Mouse (Mus musculus) gastrocnemius, postnatal 25 days (tissue): ENCODE measurements around the gene Tor1b. TPM values are rescaled to one million over a fixed set of nuclear protein-coding genes. Genes with fewer than 3 reads are reported as not detected.

Experiments used
- DNase-seq: peaks from one replicate; pipeline ENCODE4 v3.0.0; 2022
- total RNA-seq, 2 experiments: library from RNA; stranded (reverse); gene quantifications; 1 replicate in 1 of 2; 2 replicates in 1 of 2; pipeline ENCODE4 v1.2.3; 2021

Gene Tor1b
- total RNA-seq, 2 experiments from 2014 or later = 19.0 to 19.3 TPM

DNA sequence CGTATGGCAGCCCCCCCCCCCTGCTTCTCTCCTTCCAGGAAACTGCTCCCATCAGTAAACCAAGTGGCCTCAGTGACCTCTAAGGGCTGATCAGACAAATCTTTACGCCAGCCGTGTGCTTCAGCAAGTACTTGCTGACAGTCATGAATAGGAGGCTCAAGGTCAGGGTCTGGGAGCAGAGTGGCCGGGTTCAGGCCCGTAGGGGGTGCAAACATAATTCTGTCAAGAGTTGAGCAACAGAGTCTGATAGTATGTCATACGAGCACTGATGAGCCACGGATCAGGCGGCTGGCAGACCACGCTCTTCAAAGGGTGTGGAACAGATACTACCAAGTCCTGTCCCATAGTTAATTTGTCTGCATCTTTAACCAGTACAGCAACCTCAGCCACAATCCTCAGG lies 37.5 kb downstream of the Tor1b start:
- DNase-seq = no peak

DNA sequence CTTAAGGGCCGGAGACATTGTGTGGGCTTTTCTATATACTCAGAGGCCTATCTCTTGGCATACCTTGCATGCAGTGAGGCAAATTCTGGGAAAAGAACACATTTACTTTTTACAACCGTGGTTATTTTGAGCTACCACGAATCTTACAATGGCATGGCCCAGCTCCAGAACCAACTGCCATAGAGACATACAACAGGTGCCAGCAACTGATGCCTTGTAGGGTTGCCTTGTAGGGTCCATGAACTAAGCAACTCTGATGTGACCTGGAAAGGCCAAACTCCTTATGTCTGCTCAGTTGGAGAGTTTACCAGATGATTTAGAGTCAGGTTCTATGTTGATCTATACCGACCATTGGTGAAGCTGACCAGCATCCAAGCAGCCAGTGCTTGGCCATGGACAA lies 42.1 kb downstream of the Tor1b start:
- no peak for DNase-seq

DNA sequence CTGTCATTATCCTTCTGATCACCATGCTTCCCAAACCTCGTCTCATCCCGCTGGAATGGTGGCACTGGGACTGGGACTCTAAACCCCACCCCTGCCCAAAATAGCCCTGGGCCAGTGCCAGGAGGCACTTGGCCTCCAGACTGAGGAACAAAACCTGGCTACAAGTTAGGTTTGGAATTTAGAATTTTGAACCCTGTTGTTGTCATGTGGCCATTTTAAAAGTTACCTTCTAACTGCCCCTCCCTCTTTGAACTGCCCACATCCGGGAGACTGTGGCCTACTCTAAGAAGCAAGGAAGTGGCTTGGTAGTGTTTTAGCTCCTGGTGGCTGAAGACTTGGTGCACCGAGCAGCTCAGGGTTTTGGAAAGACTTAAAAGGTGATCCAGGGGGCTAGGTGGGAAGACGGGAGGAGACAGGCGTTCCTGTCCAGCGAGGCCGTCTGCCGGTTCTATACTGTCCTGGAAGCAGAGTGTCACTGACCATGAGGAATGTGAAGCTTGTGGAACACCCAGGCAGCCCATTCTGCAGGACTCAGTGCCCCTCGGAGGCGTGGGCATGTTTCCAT lies 42.8 kb downstream of the Tor1b start:
- peak; percentile 33 for DNase-seq

DNA sequence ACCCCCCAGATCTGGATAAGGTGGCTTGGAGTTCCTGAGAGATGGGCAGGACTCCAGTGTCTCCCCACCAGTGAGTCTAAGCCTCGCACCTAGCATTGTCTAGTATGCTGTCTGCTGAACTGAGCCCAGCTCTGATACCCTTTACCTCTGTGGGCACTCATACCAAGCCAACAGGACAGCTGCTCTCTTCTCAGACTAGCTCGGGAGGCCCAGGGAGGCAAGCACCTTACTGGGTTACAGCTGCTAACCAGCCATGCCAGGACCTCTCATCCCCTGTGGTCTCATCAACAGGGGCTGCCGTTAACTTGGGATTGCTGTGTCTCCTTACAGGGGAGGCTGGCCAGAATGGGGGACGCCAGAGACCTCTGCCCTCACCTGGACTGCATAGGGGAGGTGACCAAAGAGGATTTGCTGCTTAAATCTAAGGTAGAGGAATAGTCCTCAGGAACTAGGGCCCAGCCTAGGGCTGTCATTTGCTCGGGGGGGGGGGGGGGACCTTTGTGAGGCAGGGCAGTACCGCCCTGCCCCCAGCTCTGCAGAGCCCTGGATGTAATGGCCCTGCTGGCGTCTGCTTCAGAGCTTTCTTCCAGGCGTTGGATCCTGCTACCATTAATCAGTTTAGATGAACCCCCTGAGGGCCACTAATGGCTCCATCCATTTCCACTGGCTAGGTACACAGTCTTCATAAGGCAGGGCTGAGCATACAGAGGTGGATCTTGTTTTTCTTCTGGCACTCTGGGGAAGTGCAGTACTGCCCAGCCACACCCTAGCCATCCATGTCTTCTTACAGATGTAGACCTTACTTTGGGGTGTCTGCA lies 45.9 kb downstream of the Tor1b start:
- DNase-seq = no peak

DNA sequence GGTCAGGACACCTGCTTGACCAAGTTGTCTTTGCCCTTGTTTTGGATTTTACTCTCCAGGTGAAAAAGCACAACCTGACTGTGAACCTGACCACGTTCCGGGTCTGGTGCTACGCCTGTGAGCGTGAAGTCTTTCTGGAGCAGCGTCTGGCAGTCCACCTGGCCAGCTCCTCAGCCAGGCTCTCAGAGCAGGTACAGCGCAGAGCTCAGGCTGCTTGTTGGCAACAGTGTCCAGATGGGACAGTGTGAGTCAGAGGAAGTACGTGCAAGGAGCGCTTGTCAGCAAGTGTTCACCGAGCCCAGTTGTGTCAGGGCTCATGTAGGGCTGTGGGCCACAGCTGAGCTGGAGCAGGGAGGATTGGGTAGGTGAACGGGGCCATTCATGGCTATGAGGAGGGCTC lies 50.1 kb downstream of the Tor1b start:
- no peak for DNase-seq

DNA sequence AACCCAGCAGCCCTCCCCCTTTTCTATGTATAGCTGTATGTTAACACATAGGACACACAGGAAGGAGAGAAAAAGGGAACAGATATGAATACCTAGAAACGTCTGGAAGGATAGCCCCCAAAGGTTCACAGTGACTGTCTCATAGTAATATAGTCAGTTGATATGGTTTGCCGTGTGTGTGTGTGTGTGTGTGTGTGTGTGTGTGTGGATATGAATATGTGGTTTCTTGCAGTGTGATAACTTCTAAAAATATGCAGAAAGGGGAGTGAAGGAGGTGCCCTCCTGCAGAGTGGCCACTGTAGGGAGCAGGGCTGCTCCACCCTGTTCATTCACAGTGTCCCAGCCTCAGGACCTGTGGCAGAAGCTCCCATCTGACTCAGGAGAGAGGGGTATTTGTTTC lies 52.7 kb downstream of the Tor1b start:
- DNase-seq = no peak

DNA sequence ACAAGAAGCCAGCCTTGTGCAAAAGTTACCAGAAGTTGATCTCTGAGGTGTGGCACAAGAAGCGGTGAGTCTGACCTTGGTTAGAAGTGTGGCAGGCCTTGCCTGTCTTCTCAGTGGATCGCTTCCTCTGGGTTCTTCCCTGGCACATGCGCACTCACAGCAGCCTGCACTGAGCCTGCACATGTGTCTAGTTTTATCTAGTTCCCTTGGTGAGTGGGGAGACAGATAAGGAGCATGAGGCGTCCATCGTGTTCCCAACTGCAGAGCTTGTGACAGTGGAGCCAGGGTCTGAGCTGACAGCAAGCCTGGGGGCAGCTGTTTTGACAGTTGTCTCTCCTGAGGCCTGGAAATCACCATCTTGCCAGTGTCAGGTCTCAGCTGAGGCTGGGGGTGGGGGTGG lies 53.7 kb downstream of the Tor1b start:
- no peak for DNase-seq

DNA sequence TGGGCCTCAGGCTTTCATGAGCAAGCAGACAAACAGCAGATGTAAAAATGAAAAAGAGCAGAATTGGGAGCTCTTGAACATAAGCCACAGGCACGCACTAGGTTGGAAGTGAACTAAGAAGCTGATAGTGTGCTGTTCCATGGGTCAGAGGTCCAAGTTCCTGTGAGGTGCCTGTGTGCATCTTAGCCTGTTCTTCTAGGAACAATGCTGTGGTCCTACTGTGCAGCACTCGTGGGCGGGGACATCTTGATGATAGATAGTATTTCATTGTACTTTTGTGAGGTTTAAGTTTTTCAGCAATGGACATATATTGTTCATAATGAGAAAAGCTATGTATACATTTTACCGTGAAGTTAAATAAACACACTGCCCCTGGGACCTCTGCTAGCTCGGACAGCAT lies 54.4 kb downstream of the Tor1b start:
- no peak for DNase-seq

Other genes with a start within 250 kb of the Tor1b start
- gene 1700001O22Rik, start 149.3 kb upstream of the Tor1b start, total RNA-seq = 1 to 10 TPM in 1 of 2 experiments, under 1 TPM in 1; 0.72 to 1.5 TPM
- 10 to 100 TPM; 15.6 to 16.2 TPM for gene Ntmt1, start 145.1 kb upstream of the Tor1b start, total RNA-seq
- 1 to 10 TPM; 5.4 to 5.5 TPM for gene Asb6, start 122.6 kb upstream of the Tor1b start, total RNA-seq
- 1 to 10 TPM; 2.1 to 3.0 TPM for gene Prrx2, start 118.0 kb upstream of the Tor1b start, total RNA-seq
- gene Ptges, start 23.1 kb upstream of the Tor1b start, total RNA-seq = 1 to 10 TPM; 4.1 to 6.9 TPM
- 1 to 10 TPM; 4.3 to 5.9 TPM for gene Tor1a, start 15.0 kb downstream of the Tor1b start, total RNA-seq
- gene BC005624, start 29.2 kb downstream of the Tor1b start, total RNA-seq = 10 to 100 TPM; 21.2 to 21.3 TPM
- 10 to 100 TPM in 1 of 2 experiments, 1 to 10 TPM in 1; 8.4 to 14.3 TPM for gene Usp20, start 29.3 kb downstream of the Tor1b start, total RNA-seq
- gene Fnbp1, start 189.0 kb downstream of the Tor1b start, total RNA-seq = 10 to 100 TPM; 10.1 to 10.9 TPM
- 10 to 100 TPM; 24.1 to 24.8 TPM for gene Gpr107, start 199.4 kb downstream of the Tor1b start, total RNA-seq